Mouse (Mus musculus): ENCODE measurements around the gene Lbhd2. TPM values are rescaled to one million over a fixed set of nuclear protein-coding genes. Genes with fewer than 3 reads are reported as not detected.

Lbhd2 gene
- total and polyA plus RNA-seq, 3 experiments, result 0.17 to 0.48 (median 0.46) TPM

GRCm38 (mm10) chr12:111430868-111431817, 24.5 kb downstream of the Lbhd2 start:
- no peak for DNase-seq

- DNase-seq, result no peak
Observed at GRCm38 (mm10) chr12:111432097-111432496, 25.5 kb downstream of the Lbhd2 start.

GRCm38 (mm10) chr12:111432751-111433331, 26.2 kb downstream of the Lbhd2 start:
- DNase-seq, result no peak

GRCm38 (mm10) chr12:111434164-111434744, 27.6 kb downstream of the Lbhd2 start:
- DNase-seq, result no peak

- peak; percentile 74 for DNase-seq
Observed at GRCm38 (mm10) chr12:111434745-111435327, 28.2 kb downstream of the Lbhd2 start.

GRCm38 (mm10) chr12:111436170-111436569, 29.6 kb downstream of the Lbhd2 start:
- DNase-seq, result no peak

- DNase-seq, result no peak
Observed at GRCm38 (mm10) chr12:111436640-111437039, 30.0 kb downstream of the Lbhd2 start.

- DNase-seq, result peak; percentile 85
Observed at GRCm38 (mm10) chr12:111437222-111437900, 30.8 kb downstream of the Lbhd2 start.

- DNase-seq, result no peak
Observed at GRCm38 (mm10) chr12:111438850-111439249, 32.2 kb downstream of the Lbhd2 start.

- no peak for DNase-seq
Observed at GRCm38 (mm10) chr12:111440701-111441373, 34.2 kb downstream of the Lbhd2 start.

- DNase-seq, result no peak
Observed at GRCm38 (mm10) chr12:111441523-111441922, 34.9 kb downstream of the Lbhd2 start.

GRCm38 (mm10) chr12:111442309-111443010, 35.9 kb downstream of the Lbhd2 start, which contains the start of gene Tnfaip2:
Gene Tnfaip2, plus strand, starts transcription at chr12:111442469.
- peak; percentile 91 for DNase-seq

GRCm38 (mm10) chr12:111443011-111443870, 36.6 kb downstream of the Lbhd2 start:
- no peak for DNase-seq

GRCm38 (mm10) chr12:111443921-111444831, 37.6 kb downstream of the Lbhd2 start:
- no peak for DNase-seq

GRCm38 (mm10) chr12:111445161-111445889, 38.7 kb downstream of the Lbhd2 start:
- DNase-seq, result no peak

GRCm38 (mm10) chr12:111445890-111446613, 39.4 kb downstream of the Lbhd2 start:
- DNase-seq, result no peak

GRCm38 (mm10) chr12:111446745-111447144, 40.1 kb downstream of the Lbhd2 start:
- no peak for DNase-seq

Measured in adrenal gland, adult 2 months (tissue).